Mouse (Mus musculus) lung, postnatal 0 days (tissue): Measurements from ENCODE around the gene Fxr1. TPM values are rescaled to one million over a fixed set of nuclear protein-coding genes. Genes with fewer than 3 reads are reported as not detected.

Experiments used
- ATAC-seq: fragments of 200-750 bp; cut with Nextera tagmentation; 2 replicates; pipeline ENCODE4 v1.8.0; 2017; ENCODE audit warnings: moderate library complexity
- DNase-seq: peaks from one replicate; pipeline ENCODE4 v3.0.0-alpha.2; 2016; ENCODE audit warnings: low spot score
- H3K27ac ChIP-seq: fragments of 300-500 bp; sonication (generic); 2 replicates; pipeline ENCODE4 v1.5.1; 2014; ENCODE audit warnings: antibody characterized with exemption, mild to moderate bottlenecking, low read length, mixed read lengths
- H3K27me3 ChIP-seq: fragments of 300-500 bp; sonication (generic); replicated peaks from 2 replicates; pipeline ENCODE4 v1.6.1; 2014; ENCODE audit warnings: low read length, mixed read lengths; ENCODE audit not compliant: insufficient read depth
- H3K36me3 ChIP-seq: fragments of 300-500 bp; sonication (generic); 2 replicates; pipeline ENCODE4 v1.6.1; 2014; ENCODE audit warnings: low read length, mixed read lengths; ENCODE audit not compliant: insufficient read depth
- H3K4me1 ChIP-seq: fragments of 300-500 bp; sonication (generic); 2 replicates; pipeline ENCODE4 v1.6.1; 2014; ENCODE audit warnings: antibody characterized with exemption, low read depth, low read length, mixed read lengths; ENCODE audit not compliant: insufficient read depth
- H3K4me2 ChIP-seq: fragments of 300-500 bp; sonication (generic); replicated peaks from 2 replicates; pipeline ENCODE4 v1.6.1; 2014; ENCODE audit warnings: low read depth, mild to moderate bottlenecking, low read length, moderate library complexity, mixed read lengths
- H3K4me3 ChIP-seq: fragments of 300-500 bp; sonication (generic); 2 replicates; pipeline ENCODE4 v1.5.1; 2014; ENCODE audit warnings: low read depth, low read length
- H3K9ac ChIP-seq: fragments of 300-500 bp; sonication (generic); replicated peaks from 2 replicates; pipeline ENCODE4 v1.6.1; 2014; ENCODE audit warnings: low read depth, mild to moderate bottlenecking
- H3K9me3 ChIP-seq: fragments of 300-500 bp; sonication (generic); 2 replicates; pipeline ENCODE4 v1.6.1; 2016; ENCODE audit warnings: low read length, mixed read lengths
- CTCF ChIP-seq: IDR thresholded peaks from 2 replicates; pipeline ENCODE4 v1.5.1; 2016; ENCODE audit warnings: antibody characterized with exemption, mild to moderate bottlenecking
- EP300 ChIP-seq: IDR thresholded peaks from 2 replicates; pipeline ENCODE4 v1.6.1; 2016; ENCODE audit warnings: antibody characterized with exemption, mild to moderate bottlenecking, control low read depth
- WGBS: fragments of 180-500 bp; shearing (Covaris S2); extraction: QIAGEN DNeasy Blood & Tissue Kit; methylation state at CpG from one replicate; pipeline ENCODE4 v1.1.7; 2014; 5-methylcytosine and 5-hydroxymethylcytosine counted together
- polyA plus RNA-seq: library from polyadenylated mRNA; unstranded; fragments of >200 nt; fragmentation: Nextera tagmentation; extraction: Ambion mirVana; gene quantifications from 2 replicates; pipeline ENCODE4 v1.2.1, GENCODE M21; 2015

Fxr1 gene
- 27.9 and 32.1 TPM in 2 replicates for polyA plus RNA-seq

- under 1% methylated on average over 66 of the region's 97 CpGs for WGBS
- H3K36me3 ChIP-seq: no peaks in the 10 kb centered on the region
- H3K4me2 ChIP-seq: peak within 1 kb of the TSS; percentile 95
- H3K4me1 ChIP-seq: no peaks in the 10 kb centered on the region; the same call in 1 of the 2 replicates
- H3K4me3 ChIP-seq: peak within 1 kb of the TSS; percentile 99
- peak within 1 kb of the TSS; percentile 89 for H3K27ac ChIP-seq
- no peaks in the 10 kb centered on the region for H3K9me3 ChIP-seq
- TF ChIP-seq CTCF (peak; percentile 15; the same call in 1 of the 2 replicates), EP300 (no peak)
- ATAC-seq: peak; percentile 99
- no peaks in the 10 kb centered on the region for H3K27me3 ChIP-seq
- peak within 1 kb of the TSS; percentile 98 for H3K9ac ChIP-seq
- peak; percentile 93 for DNase-seq
These were observed at the start of gene Fxr1 for GRCm38 (mm10) chr3:34019540-34020381. Gene Fxr1, plus strand, starts transcription at chr3:34019943.

DNA sequence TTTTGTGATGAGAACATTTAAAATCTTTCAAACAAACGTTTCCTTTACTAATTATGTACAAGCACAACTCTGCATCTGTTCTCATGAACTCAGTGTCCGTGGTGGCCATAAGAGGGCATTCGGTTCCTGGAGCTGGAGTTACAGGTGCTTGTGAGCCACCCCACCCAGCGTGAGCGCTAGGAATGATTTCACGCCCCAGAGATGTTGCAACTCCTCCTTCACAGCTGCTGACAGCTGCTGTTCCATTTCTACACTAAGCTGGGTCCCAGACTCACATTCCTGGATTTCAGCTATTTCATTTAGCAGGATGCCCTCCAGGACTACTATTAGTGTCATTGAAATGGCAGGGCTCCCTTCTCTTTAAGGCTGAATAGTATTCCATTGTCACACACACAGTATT lies 40.3 kb upstream of the Fxr1 start:
- 54% methylated on average over 6 of the region's 6 CpGs for WGBS
- ATAC-seq: no peak
- H3K4me1 ChIP-seq: no peaks in the 10 kb centered on the region
- no peak overlapping the region for H3K4me2 ChIP-seq
- no peak overlapping the region for H3K4me3 ChIP-seq
- no peak overlapping the region for H3K27ac ChIP-seq
- H3K36me3 ChIP-seq: no peaks in the 10 kb centered on the region
- no peaks in the 10 kb centered on the region for H3K27me3 ChIP-seq
- peak; percentile 13 for DNase-seq
- TF ChIP-seq EP300 (no peak), CTCF (no peak)
- H3K9ac ChIP-seq: no peak overlapping the region
- no peaks in the 10 kb centered on the region for H3K9me3 ChIP-seq

DNA sequence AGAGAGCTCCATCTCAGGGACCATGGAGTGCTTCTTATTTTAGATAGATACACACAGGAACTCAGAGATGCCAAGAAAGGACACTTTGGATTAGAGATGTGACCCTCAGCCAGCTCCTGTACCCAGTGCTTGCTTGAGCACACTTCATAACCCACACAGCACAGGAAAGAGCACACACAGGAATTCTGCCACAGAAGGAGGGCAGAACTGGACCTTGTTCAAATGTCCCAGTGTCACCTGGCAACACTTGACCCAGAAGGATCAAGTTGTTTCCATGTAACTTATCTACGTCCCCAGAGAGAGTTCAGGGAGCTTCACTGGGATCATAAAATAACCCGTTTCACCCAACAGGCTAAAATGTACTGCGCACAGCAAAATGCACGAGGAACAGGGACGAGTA lies 37.0 kb upstream of the Fxr1 start:
- no peaks in the 10 kb centered on the region for H3K4me1 ChIP-seq
- no peak overlapping the region for H3K9ac ChIP-seq
- no peaks in the 10 kb centered on the region for H3K27me3 ChIP-seq
- H3K27ac ChIP-seq: no peak overlapping the region
- no peak for DNase-seq
- no peaks in the 10 kb centered on the region for H3K9me3 ChIP-seq
- no peak overlapping the region for H3K4me2 ChIP-seq
- 73% methylated on average over 5 of the region's 5 CpGs for WGBS
- H3K4me3 ChIP-seq: no peak overlapping the region
- ATAC-seq: no peak
- no peaks in the 10 kb centered on the region for H3K36me3 ChIP-seq
- TF ChIP-seq CTCF: no peak
- no peak for TF ChIP-seq EP300

DNA sequence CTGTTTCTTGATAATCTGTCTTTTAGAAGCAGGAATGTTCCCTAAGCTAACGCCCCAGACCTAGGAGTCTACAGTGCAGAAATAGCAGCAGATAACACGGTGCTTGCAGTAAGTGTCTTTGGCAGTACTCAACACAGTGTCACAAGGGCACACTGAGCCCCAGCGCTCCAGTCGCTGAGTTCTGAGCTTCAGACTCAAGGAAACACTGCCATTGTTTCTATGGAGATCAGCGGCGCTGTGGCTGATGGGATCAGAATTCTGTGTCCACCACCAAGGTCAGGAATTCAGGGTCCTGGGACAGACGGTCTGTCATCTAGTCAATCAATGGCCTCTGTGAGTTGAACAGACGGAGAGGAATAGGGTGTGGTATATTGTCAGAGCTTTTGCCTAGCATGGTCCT lies 30.4 kb upstream of the Fxr1 start:
- H3K4me3 ChIP-seq: no peak overlapping the region
- TF ChIP-seq EP300: no peak
- no peak for TF ChIP-seq CTCF
- no peaks in the 10 kb centered on the region for H3K9me3 ChIP-seq
- no peaks in the 10 kb centered on the region for H3K4me1 ChIP-seq
- no peak for ATAC-seq
- no peak overlapping the region for H3K4me2 ChIP-seq
- no peak for DNase-seq
- no peak overlapping the region for H3K27ac ChIP-seq
- no peaks in the 10 kb centered on the region for H3K36me3 ChIP-seq
- H3K9ac ChIP-seq: no peak overlapping the region
- WGBS: 72% methylated on average over 8 of the region's 8 CpGs
- no peaks in the 10 kb centered on the region for H3K27me3 ChIP-seq

DNA sequence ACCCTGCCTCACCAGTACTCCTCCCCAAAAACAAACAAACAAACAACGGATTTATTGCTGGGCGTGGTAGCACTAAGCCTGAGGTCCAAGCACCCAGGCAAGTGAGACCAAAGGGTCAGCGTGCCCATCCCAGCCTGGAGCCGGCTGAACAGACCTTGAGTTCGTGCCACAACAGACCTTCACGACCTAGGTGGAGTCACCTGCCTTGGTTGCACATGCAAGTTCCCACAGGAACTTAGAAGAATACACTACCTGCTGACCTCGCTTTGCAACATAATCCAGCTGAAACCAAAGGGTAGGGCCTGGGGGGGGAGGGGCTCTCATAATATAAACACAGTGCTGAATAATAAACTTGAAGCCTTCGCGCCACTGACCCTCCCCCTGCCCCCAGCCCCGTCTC lies 29.3 kb upstream of the Fxr1 start:
- WGBS: 55% methylated on average over 10 of the region's 10 CpGs
- no peaks in the 10 kb centered on the region for H3K4me1 ChIP-seq
- no peak overlapping the region for H3K4me3 ChIP-seq
- ATAC-seq (no peak), DNase-seq (no peak)
- TF ChIP-seq EP300: no peak
- H3K4me2 ChIP-seq: no peak overlapping the region
- no peaks in the 10 kb centered on the region for H3K9me3 ChIP-seq
- no peaks in the 10 kb centered on the region for H3K27me3 ChIP-seq
- H3K36me3 ChIP-seq: no peaks in the 10 kb centered on the region
- H3K9ac ChIP-seq: no peak overlapping the region
- H3K27ac ChIP-seq: no peak overlapping the region

DNA sequence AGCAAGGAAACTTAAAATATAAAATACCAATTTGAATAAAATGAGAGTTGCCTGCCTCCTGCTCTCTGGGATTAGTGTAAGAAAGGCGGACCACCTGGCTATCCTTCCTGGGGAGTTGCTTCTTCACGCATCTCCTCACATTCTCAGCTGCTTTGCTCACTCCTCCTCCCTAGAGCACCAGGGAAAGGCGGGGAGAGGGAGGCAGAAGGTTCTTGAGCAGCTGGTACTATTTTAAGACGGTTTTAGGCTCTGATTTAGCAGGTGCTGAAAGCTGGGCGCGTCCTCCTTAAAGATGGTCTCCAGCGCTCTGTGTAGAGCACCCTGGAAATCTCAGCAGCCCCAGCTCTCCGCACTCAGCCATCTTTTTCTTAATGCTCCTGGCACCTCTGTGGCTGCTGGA lies 28.8 kb upstream of the Fxr1 start:
- Histone ChIP-seq H3K9me3 (no peaks in the 10 kb centered on the region), H3K36me3 (no peaks in the 10 kb centered on the region), H3K4me2 (no peak overlapping the region), H3K4me1 (no peaks in the 10 kb centered on the region), H3K27me3 (no peaks in the 10 kb centered on the region), H3K4me3 (no peak overlapping the region), H3K9ac (no peak overlapping the region), H3K27ac (no peak overlapping the region)
- TF ChIP-seq EP300 (no peak), CTCF (no peak)
- WGBS: 64% methylated on average over 8 of the region's 8 CpGs
- DNase-seq: no peak
- no peak for ATAC-seq
